Mouse (Mus musculus) limb, embryonic 14.5 days (tissue): ENCODE measurements at regions not wholly inside any gene's neighbourhood (a gene's known extent, or its start where the extent isn't known, plus 50 kb on each side); places are given as distances from the start of the nearest gene placed in this dataset.

Experiments used
- ATAC-seq: fragments of 200-750 bp; cut with Nextera tagmentation; 2 replicates; pipeline ENCODE4 v1.8.0; 2017; ENCODE audit warnings: low read depth, moderate number of reproducible peaks, moderate TSS enrichment; ENCODE audit not compliant: low FRiP score
- DNase-seq: peaks from one replicate; pipeline ENCODE4 v3.0.0-alpha.2; 2015; ENCODE audit warnings: low spot score
- H3K27ac ChIP-seq: fragments of 300-500 bp; sonication (generic); replicated peaks from 2 replicates; pipeline ENCODE4 v1.5.1; 2014; ENCODE audit warnings: low read depth, mild to moderate bottlenecking, low read length, moderate library complexity, mixed read lengths
- H3K27me3 ChIP-seq: fragments of 300-500 bp; sonication (generic); 2 replicates; pipeline ENCODE4 v1.6.1; 2014; ENCODE audit warnings: low read length, mixed read lengths; ENCODE audit not compliant: control insufficient read depth, insufficient read depth
- H3K36me3 ChIP-seq: fragments of 300-500 bp; sonication (generic); 2 replicates; pipeline ENCODE4 v1.6.1; 2014; ENCODE audit warnings: mild to moderate bottlenecking, low read length, moderate library complexity, mixed read lengths; ENCODE audit not compliant: control insufficient read depth, insufficient read depth
- H3K4me1 ChIP-seq: fragments of 300-500 bp; sonication (generic); 2 replicates; pipeline ENCODE4 v1.6.1; 2014; ENCODE audit warnings: antibody characterized with exemption, low read length, mixed read lengths; ENCODE audit not compliant: control insufficient read depth, insufficient read depth
- H3K4me2 ChIP-seq: fragments of 300-500 bp; sonication (generic); replicated peaks from 2 replicates; pipeline ENCODE4 v1.6.1; 2014; ENCODE audit warnings: low read depth, mild to moderate bottlenecking, low read length, moderate library complexity; ENCODE audit not compliant: severe bottlenecking
- H3K4me3 ChIP-seq: fragments of 300-500 bp; sonication (generic); replicated peaks from 2 replicates; pipeline ENCODE4 v1.5.1; 2014; ENCODE audit warnings: low read length
- H3K9ac ChIP-seq: fragments of 300-500 bp; sonication (generic); 2 replicates; pipeline ENCODE4 v1.6.1; 2014; ENCODE audit warnings: mild to moderate bottlenecking, low read depth, low read length, moderate library complexity; ENCODE audit not compliant: severe bottlenecking
- H3K9me3 ChIP-seq: fragments of 300-500 bp; sonication (generic); 2 replicates; pipeline ENCODE4 v1.6.1; 2016; ENCODE audit warnings: low read length; ENCODE audit not compliant: control insufficient read depth
- POLR2A ChIP-seq: fragments of 200-500 bp; IDR thresholded peaks from 2 replicates; pipeline ENCODE4 v1.8.0; 2012; ENCODE audit warnings: inconsistent platforms, mild to moderate bottlenecking, moderate library complexity, borderline replicate concordance; ENCODE audit not compliant: insufficient read depth, insufficient read length; ENCODE audit errors: extremely low read depth
- WGBS: fragments of 180-500 bp; shearing (Covaris S2); extraction: QIAGEN DNeasy Blood & Tissue Kit; methylation state at CpG from one replicate; pipeline ENCODE4 v1.1.7; 2014; 5-methylcytosine and 5-hydroxymethylcytosine counted together

DNA sequence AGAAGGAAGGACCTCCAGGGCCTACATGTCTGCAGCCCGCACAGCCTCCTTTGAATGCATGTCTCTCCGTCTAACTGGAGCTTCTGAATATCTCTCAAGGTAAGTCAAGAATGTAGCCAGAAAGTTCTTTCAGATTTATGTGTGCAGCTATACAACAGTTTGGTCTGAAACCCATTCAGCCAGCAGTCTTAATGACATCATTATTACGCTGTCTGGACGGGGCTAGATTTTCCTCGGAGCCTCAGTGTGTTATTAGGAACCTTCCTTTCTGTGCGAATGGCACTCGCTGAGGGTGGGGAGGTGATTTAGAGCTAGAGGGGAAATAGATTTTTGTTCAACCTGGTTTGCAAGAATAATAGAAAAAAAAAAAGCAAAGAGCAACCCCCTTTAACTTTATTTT, 116.9 kb upstream of the Rnf219 start:
- no peaks in the 10 kb centered on the region for H3K9me3 ChIP-seq
- H3K4me3 ChIP-seq: no peak overlapping the region
- no peak for ATAC-seq
- no peaks in the 10 kb centered on the region for H3K27me3 ChIP-seq
- TF ChIP-seq POLR2A: no peak
- DNase-seq: no peak
- H3K36me3 ChIP-seq: no peaks in the 10 kb centered on the region
- H3K9ac ChIP-seq: no peak overlapping the region
- no peak overlapping the region for H3K27ac ChIP-seq
- H3K4me1 ChIP-seq: no peaks in the 10 kb centered on the region
- H3K4me2 ChIP-seq: no peak overlapping the region
- WGBS: 41% methylated on average over 7 of the region's 7 CpGs

DNA sequence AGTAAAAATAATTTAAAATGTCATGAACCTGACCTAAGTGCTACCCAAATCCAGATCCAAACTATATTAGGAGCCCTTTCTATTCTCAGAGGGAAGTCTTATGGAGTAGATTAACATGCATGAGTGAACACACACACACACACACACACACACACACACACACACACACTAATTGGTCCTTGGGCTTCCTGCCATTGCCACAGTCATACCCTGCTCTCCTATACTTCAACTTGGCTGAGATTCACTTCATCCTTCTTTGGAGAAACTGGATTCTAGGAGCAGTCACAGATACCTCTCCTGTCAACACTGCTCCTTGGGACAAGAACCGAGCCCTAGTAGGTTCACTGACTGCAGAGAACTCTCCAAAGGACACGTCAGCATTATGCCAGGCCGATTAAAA, 89.0 kb upstream of the Rnf219 start:
- no peak for TF ChIP-seq POLR2A
- Histone ChIP-seq H3K36me3 (no peaks in the 10 kb centered on the region), H3K4me1 (no peaks in the 10 kb centered on the region), H3K27me3 (no peaks in the 10 kb centered on the region), H3K9ac (no peak overlapping the region), H3K4me3 (no peak overlapping the region), H3K27ac (no peak overlapping the region), H3K9me3 (no peaks in the 10 kb centered on the region), H3K4me2 (no peak overlapping the region)
- WGBS: 87% methylated on average over 3 of the region's 3 CpGs
- ATAC-seq: no peak
- no peak for DNase-seq

DNA sequence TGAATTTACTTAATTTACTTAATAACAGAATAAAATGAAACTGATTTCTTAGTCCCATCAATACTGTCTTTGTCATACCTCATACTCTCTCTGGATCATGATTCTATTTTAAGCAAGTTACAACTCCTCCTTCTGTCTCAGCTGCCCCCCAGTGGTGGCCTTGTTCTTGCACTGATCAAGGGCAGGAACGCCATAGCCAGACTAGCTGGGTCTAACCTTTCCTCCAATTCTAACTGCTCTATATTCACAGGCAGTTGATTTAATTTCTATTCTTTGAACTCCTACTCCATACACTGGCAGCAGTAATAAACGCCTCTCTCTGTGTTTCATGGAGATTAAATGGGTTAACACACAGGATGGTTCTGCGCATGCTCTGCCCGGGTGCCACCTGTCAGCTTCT, 87.9 kb upstream of the Rnf219 start:
- no peak for DNase-seq

DNA sequence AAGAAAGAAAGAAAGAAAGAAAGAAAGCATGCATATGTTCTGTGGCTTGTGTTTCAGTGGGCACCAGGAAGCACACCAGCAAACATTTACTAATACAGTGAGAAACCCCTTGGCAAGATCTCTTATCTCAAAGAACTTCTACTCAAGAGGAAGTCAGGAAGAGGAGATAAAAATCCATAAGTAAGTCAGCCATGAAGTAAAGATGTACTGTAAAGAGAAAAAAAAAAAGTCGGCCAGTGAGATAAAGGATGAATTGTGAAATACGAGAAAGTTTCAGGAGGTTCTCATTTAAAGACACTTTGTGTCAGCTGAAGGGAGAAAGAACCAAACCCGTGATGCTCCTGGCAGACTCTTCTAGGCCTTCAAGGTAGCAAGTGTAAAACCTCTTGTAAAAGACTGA, 72.4 kb upstream of the Rnf219 start:
- H3K9me3 ChIP-seq: no peaks in the 10 kb centered on the region
- no peak for ATAC-seq
- DNase-seq: no peak
- no peak overlapping the region for H3K4me2 ChIP-seq
- H3K27me3 ChIP-seq: no peaks in the 10 kb centered on the region
- H3K4me1 ChIP-seq: no peaks in the 10 kb centered on the region
- no peak overlapping the region for H3K9ac ChIP-seq
- H3K27ac ChIP-seq: no peak overlapping the region
- no peak overlapping the region for H3K4me3 ChIP-seq
- no peaks in the 10 kb centered on the region for H3K36me3 ChIP-seq
- 62% methylated on average over 3 of the region's 3 CpGs for WGBS
- TF ChIP-seq POLR2A: no peak

More for the DNA sequence above, 87.9 kb upstream of the Rnf219 start:
- ATAC-seq: no peak; the same call in 1 of the 2 replicates
- no peak for TF ChIP-seq POLR2A
- Histone ChIP-seq H3K4me3 (no peak overlapping the region), H3K4me1 (no peaks in the 10 kb centered on the region), H3K36me3 (no peaks in the 10 kb centered on the region), H3K9me3 (no peaks in the 10 kb centered on the region), H3K4me2 (no peak overlapping the region), H3K27ac (no peak overlapping the region), H3K27me3 (no peaks in the 10 kb centered on the region), H3K9ac (no peak overlapping the region)
- WGBS: 65% methylated on average over 4 of the region's 4 CpGs
